Mouse (Mus musculus) olfactory bulb, adult 2 months (tissue): Measurements from ENCODE around the gene Trmt13. TPM values are rescaled to one million over a fixed set of nuclear protein-coding genes. Genes with fewer than 3 reads are reported as not detected.

ENCODE experiments used
- H3K27ac ChIP-seq: fragments of 200-500 bp; 2 replicates; pipeline ENCODE4 v1.5.1; 2012; ENCODE audit warnings: low read depth, low read length; ENCODE audit not compliant: insufficient read depth
- H3K4me1 ChIP-seq: fragments of 200-500 bp; 2 replicates; pipeline ENCODE4 v1.6.1; 2012; ENCODE audit warnings: low read length; ENCODE audit not compliant: control insufficient read depth, insufficient read depth
- H3K4me3 ChIP-seq: fragments of 200-500 bp; 2 replicates; pipeline ENCODE4 v1.5.1; 2012; ENCODE audit warnings: mild to moderate bottlenecking, low read depth, low read length, moderate library complexity; ENCODE audit not compliant: insufficient read depth
- CTCF ChIP-seq: fragments of 200-500 bp; IDR thresholded peaks from 2 replicates; pipeline ENCODE4 v1.5.1; 2012; ENCODE audit warnings: low read depth, mild to moderate bottlenecking, low read length, moderate library complexity; ENCODE audit not compliant: insufficient read depth
- POLR2A ChIP-seq: fragments of 200-500 bp; IDR thresholded peaks from 2 replicates; pipeline ENCODE4 v1.6.1; 2012; ENCODE audit warnings: mild to moderate bottlenecking, low read depth, low read length, moderate library complexity; ENCODE audit not compliant: insufficient read depth
- WGBS: fragments of 180-500 bp; shearing (Covaris S2); methylation state at CpG from one replicate; pipeline ENCODE4 v1.1.7; 2018; 5-methylcytosine and 5-hydroxymethylcytosine counted together
- polyA plus RNA-seq: library from polyadenylated mRNA; stranded (reverse); fragments of >200 nt; gene quantifications from 2 replicates; pipeline ENCODE4 v1.2.4, GENCODE M21; 2012; ENCODE audit warnings: low replicate concordance; ENCODE audit not compliant: missing spikeins, insufficient read depth, insufficient read length

Gene Trmt13
- polyA plus RNA-seq, 1 experiment = not detected

GRCm38 (mm10) chr3:116637693-116638476 is 23.5 kb upstream of the Trmt13 start:
- Histone ChIP-seq H3K27ac (no peak overlapping the region), H3K4me3 (no peak overlapping the region), H3K4me1 (peaks cover 2% of the 10 kb centered on the region; the same call in 1 of the 2 replicates)
- 83% methylated on average over 9 of the region's 9 CpGs for WGBS
- TF ChIP-seq POLR2A (no peak), CTCF (no peak)

- Histone ChIP-seq H3K4me1 (peaks cover 2% of the 10 kb centered on the region; the same call in 1 of the 2 replicates), H3K27ac (no peak overlapping the region), H3K4me3 (no peak overlapping the region)
- WGBS = 54% methylated on average over 5 of the region's 5 CpGs
- TF ChIP-seq POLR2A (no peak), CTCF (no peak)
Observed at GRCm38 (mm10) chr3:116635799-116636198, 21.4 kb upstream of the Trmt13 start.

GRCm38 (mm10) chr3:116634853-116635252 is 20.5 kb upstream of the Trmt13 start:
- Histone ChIP-seq H3K4me1 (peaks cover 2% of the 10 kb centered on the region; the same call in 1 of the 2 replicates), H3K4me3 (no peak overlapping the region), H3K27ac (no peak overlapping the region)
- 96% methylated on average over 8 of the region's 8 CpGs for WGBS
- TF ChIP-seq CTCF = no peak
- no peak for TF ChIP-seq POLR2A

GRCm38 (mm10) chr3:116634091-116634490 is 19.7 kb upstream of the Trmt13 start:
- TF ChIP-seq POLR2A (no peak), CTCF (no peak)
- no peak overlapping the region for H3K4me3 ChIP-seq
- no peak overlapping the region for H3K27ac ChIP-seq
- peaks cover 2% of the 10 kb centered on the region; the same call in 1 of the 2 replicates for H3K4me1 ChIP-seq
- 80% methylated on average over 3 of the region's 3 CpGs for WGBS

DNA sequence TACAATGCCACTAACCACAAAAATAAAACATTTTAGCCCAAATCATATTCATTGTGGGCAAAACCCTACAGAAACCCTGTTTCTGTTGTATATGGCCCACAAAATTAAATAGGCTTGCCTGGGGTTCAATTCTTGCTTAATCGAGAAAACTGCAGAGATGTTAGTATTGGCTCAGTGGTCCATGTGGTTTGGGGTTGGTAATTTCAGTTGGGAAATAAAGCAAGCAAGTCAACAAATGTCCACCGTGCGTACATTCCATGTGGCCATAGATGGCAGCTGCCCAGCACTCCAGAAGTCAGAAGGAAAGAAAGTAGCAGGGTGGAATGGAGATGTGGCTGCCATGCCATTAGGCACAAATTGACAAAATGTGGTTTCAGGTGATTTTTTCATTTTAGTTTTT is 18.6 kb upstream of the Trmt13 start:
- no peak for TF ChIP-seq POLR2A
- no peak for TF ChIP-seq CTCF
- 96% methylated on average over 3 of the region's 3 CpGs for WGBS
- Histone ChIP-seq H3K27ac (no peak overlapping the region), H3K4me1 (peaks cover 2% of the 10 kb centered on the region; the same call in 1 of the 2 replicates), H3K4me3 (no peak overlapping the region)

DNA sequence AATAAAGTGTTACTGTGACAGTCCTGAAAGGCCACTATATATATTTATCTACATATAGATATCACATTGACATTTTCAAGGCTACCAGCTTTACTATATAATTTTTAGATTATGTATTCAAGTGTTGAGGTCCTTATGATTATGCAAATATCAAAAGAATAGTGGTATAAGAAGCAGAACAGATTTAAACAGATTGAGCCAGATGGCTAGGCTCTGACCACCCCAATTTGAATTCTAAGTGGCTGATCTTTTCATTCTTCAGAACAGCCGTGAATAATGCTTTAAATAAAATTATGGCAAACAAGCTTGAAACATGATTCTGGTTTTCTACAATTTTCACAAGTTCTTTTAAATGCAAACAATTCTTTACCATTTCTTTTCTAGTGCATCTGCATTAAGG is 17.1 kb upstream of the Trmt13 start:
- 54% methylated on average over 1 of the region's 1 CpGs for WGBS
- Histone ChIP-seq H3K4me1 (peaks cover 2% of the 10 kb centered on the region; the same call in 1 of the 2 replicates), H3K27ac (no peak overlapping the region), H3K4me3 (no peak overlapping the region)
- TF ChIP-seq POLR2A = no peak
- TF ChIP-seq CTCF = no peak

- no peak for TF ChIP-seq CTCF
- no peak for TF ChIP-seq POLR2A
- H3K4me3 ChIP-seq = no peak overlapping the region
- no peaks in the 10 kb centered on the region for H3K4me1 ChIP-seq
- H3K27ac ChIP-seq = no peak overlapping the region
- WGBS = 95% methylated on average over 7 of the region's 7 CpGs
Observed at GRCm38 (mm10) chr3:116622641-116623040, 8.3 kb upstream of the Trmt13 start.

DNA sequence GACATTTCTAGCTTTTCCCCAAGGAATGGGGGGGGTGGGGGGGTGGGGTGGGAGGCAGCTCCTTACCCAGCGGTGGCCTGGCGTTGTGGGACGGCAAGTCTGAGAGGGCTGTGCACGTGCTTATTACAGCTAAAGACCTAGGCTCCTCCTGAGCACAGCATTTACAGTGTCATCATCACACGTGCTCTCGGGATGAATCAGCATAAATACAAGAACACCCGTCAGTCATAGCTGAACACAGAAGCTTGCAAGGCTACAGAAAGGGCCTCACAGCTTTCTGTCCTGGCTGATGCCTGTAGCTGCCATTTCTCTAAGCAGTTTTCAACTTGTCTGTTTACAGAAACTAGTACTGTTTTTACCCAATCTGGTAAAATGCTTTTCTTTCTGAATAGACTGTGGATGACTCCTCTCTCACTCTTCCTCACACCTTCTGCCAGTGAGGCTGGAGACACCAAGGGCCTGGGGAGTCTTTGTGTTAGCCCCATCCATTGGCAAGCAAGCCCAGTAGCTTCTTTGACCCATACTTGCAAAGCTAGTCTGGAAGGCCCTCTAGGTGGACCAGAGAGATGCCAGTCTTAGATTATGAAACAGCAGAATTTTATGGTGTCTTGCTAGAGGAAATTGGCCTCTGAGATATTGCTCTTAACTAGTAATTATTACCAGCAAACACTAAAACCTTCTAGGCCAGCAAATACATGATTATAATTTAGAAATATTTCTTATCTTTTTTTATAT is 6.4 kb upstream of the Trmt13 start:
- TF ChIP-seq CTCF = no peak
- TF ChIP-seq POLR2A = no peak
- Histone ChIP-seq H3K4me3 (no peak overlapping the region), H3K27ac (no peak overlapping the region), H3K4me1 (no peaks in the 10 kb centered on the region)
- WGBS = 74% methylated on average over 7 of the region's 7 CpGs

DNA sequence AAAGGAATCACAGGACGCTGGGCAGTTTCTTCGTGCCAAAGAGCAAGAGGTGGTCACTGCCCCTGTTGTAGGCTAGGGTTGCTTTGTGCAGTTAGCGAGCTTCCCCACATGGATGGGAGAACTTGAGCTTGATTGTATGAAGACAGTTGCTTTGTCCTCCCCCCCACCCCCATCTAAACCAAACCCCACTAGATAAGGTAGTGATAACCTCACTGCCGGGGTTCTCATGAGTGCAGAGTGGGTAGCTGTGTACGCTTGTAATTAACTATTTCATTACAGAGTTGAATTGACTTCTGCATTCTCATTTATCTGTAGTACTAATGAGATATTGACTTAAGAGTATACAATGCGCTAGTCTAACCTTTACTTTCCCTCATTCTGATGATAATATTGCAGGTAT is 4.5 kb upstream of the Trmt13 start:
- no peak overlapping the region for H3K4me3 ChIP-seq
- 67% methylated on average over 6 of the region's 6 CpGs for WGBS
- H3K27ac ChIP-seq = no peak overlapping the region
- TF ChIP-seq POLR2A (no peak), CTCF (no peak)
- peaks cover 5% of the 10 kb centered on the region for H3K4me1 ChIP-seq
